Mouse (Mus musculus): ENCODE measurements around the gene Tas1r2. TPM values are rescaled to one million over a fixed set of nuclear protein-coding genes. Genes with fewer than 3 reads are reported as not detected.

The Tas1r2 gene
- total RNA-seq, 2 experiments from 2014 or later, result not detected

DNA sequence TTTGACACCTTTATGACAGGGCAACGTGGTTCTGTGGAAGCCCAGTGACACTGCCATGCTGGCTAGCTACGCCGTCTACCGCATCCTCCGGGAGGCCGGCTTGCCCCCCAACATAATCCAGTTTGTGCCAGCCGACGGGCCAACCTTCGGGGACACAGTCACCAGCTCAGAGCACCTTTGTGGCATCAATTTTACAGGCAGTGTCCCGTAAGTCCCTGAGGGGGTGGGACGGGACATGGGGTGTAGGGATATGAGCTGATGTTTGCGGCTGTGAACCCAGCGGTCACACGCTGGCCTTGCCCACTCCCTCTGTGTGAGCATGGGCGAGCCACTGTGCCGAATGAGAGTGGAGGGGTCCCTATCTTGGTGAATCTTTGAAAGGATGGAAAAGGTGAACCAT, 15.0 kb upstream of the Tas1r2 start:
- DNase-seq (ENCODE audit: low spot score in 2 of 2), result no peak

DNA sequence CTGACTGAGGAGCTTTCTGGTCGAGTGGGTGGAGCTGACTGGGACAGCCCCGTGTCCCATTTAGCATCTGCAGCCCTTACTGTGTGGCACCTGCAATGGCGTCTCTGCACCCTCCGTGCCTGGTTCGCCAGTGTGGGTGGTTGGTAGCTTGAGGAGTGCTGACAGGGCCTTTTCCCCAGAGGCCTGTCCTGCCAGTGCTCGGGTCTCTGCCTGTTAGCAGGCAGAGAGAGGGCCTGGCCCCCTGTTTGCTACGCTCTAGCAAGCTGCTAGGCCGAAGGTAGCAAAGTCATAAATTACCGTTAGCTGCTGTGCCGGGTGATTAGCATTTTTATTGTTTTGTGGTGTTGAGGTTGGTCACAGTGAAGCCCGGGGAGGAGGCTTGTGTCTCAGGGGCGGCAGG, 13.5 kb upstream of the Tas1r2 start:
- DNase-seq (ENCODE audit: low spot score in 2 of 2), result no peak

DNA sequence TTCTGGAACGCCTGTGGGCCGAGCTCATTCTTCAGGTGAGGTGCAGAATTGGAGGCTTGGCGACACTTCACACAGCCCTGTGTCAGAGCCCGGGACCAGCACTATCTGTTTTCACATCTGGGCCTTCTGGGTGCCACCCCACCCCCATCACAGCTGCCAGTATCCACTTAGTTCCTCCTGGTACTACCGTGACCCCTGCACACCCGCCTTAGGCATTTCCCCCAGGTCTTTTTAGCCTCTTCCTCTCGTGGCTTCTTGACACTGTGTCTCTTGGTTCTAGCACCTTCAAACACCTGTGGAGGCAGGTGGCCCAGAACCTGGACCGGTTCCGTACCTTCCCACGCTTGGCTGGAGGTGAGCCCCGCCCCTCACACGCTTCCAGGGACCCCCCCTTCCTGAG, 13.0 kb upstream of the Tas1r2 start:
- no peak for DNase-seq (ENCODE audit: low spot score in 2 of 2)

DNA sequence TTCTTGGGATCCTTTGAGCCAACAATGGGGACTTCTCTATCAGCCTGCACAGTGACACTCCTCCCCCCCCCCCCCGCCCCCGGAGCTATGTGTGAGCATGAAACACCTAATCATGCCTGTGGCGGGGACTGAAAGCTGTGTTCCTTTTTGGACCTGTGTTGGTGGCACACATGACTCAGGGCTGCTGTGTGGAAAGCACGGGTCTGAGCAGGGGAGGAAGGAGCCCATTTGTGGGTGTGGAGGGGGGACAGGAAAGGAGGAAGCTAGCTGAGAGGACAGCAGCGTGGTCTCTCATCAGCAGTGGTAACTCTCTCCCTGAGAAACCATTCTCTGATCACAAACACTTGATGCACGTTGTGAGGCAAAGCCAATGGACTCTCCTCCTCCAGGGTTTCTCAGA, 12.6 kb upstream of the Tas1r2 start:
- DNase-seq (ENCODE audit: low spot score in 2 of 2), result no peak

DNA sequence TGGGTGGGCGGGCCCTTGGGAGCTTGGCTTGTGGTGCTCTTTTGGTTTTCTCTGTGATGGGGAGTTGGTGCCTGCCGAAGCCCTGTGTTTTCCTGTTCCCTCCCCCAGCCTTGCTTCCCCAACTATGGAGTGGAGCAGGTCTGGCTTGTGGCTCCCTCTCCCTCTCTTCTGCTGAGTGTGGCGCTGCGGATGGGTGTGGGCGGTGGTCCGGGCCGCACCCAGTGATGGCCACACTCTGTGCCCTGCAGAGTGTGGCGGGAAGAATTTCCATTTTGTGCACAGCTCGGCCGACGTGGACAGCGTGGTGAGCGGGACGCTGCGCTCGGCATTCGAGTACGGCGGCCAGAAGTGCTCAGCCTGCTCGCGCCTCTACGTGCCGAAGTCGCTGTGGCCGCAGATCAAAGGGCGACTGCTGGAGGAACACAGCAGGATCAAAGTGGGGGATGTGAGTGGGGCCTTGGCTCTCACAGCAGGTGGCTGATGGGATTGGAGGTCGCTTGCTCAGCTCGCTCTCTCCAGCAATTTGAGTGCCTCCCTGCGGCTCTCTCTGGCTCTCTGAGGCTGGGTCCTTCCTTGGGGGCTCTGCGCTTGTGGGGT, 11.4 kb upstream of the Tas1r2 start:
- DNase-seq (ENCODE audit: low spot score in 2 of 2), result no peak

DNA sequence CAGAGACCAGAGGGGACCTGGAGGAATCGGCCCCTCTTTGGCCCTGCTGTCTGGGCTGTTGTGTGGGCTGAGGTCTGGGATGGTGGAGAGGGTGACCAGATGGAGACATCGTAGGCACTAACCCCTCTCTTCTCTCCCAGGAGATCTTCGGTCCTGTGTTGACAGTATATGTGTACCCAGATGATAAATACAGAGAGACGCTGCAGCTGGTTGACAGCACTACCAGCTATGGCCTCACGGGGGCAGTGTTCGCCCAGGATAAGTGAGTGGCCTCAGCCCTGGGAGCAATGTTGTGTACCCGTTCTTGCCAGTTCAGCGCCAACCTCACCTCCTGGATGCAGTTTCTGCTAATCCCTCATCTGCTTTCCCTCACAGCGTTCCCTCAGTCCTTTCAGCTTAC, 9.4 kb upstream of the Tas1r2 start:
- peak; percentile 82 to 83 for DNase-seq (ENCODE audit: low spot score in 2 of 2)

DNA sequence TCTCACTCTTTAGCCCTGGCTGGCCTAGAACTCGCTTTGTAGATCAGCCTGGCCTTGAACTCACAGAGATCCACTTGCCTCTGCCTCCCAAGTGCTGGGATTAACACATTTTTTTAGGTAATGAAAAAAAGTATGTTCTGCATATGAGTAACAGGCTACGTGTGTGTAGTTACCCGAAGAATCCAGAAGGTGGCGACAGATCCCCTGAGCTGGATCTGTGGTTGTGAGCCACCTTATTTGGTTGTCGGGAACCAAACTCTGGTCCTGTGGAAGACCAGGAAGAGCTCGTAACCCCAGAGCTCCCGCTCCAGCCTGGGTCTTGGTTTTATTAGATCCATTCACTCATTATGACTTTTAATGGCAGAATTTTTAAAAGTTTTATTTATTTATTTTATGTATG, 6.4 kb upstream of the Tas1r2 start:
- no peak for DNase-seq (ENCODE audit: low spot score in 2 of 2)

DNA sequence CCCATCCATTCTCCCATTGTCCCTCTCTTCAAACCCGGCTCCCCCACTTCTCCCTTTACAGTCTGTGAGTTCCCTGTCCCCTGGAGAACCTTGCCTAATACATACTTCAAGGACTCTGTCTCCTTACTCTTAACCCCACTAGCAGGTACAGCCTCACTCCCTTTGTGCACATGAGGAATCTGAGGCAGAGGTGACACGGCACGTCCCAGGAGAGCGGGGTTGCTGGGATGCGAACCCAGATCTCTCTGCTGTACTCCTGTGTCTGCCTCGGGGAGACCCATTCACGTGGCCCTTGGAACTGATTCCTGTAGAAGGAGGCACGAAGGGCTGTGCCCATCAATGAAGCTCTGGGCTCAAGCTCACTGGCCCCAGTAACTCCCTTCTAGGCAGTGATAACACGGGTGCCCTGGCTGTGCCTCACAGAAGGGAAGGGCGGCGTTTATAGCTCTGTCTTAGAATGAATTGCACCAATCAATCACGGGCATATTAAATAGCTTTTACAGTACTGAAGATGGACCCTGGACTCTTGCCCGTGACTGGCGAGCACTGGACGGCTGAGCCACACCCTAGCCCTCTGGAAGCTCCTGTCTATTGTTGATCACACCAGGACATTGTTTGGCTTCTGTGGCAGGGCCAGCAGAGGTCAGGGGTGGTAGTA, 3.1 kb upstream of the Tas1r2 start:
- no peak for DNase-seq (ENCODE audit: low spot score in 2 of 2)

DNA sequence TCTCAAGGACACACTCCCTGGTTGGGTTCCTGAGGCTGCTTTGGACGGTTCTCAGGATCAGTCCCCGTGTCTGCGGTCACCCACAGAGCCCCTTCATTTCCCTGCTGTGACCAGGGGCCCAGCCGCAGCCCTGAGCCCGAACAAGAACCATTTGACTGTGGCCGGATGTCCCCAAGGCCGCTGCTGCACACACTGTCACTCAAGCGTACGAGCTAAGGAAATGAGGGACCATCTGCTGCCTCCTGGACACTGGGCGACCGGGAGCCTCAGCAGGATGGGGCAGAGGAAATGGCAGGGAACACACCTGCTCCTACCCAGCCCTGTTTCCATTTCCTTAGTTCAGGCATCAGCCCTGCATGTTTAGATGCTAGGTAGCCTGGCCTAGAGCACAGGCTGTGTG, 2.4 kb upstream of the Tas1r2 start:
- DNase-seq (ENCODE audit: low spot score in 2 of 2), result no peak

DNA sequence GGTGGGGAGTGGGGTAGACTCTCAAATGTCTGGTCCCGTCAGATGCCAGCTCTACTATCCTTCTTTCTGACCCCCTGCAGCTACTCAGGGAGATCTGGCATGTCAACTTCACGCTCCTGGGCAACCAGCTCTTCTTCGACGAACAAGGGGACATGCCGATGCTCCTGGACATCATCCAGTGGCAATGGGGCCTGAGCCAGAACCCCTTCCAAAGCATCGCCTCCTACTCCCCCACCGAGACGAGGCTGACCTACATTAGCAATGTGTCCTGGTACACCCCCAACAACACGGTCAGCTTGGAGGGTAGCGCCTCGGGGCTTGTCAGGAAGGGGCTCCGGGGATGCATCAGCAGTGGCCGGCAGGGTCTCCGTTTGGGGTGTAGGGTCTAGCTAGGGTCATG, 8.6 kb downstream of the Tas1r2 start:
- DNase-seq (ENCODE audit: low spot score in 2 of 2), result no peak

DNA sequence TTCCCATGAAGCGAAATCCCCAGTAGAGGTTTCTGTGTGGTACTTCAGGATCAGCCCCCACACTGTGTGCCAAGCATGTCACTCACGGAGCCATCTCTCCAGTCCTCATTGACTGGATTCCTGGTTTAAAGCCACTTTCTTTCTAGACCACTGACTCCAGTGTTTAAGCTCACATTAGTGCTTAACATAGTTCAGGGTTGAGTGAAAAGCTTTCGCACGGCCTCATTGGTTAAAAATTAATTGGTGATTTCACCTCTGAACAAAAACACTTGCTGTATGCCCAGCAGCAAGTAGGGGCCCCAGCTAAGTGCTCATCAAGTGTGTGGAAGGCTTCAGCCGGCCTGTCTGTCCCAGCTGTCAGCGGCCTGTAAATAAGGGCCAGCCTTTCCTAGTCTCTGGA, 14.3 kb downstream of the Tas1r2 start:
- DNase-seq (ENCODE audit: low spot score in 2 of 2), result no peak

DNA sequence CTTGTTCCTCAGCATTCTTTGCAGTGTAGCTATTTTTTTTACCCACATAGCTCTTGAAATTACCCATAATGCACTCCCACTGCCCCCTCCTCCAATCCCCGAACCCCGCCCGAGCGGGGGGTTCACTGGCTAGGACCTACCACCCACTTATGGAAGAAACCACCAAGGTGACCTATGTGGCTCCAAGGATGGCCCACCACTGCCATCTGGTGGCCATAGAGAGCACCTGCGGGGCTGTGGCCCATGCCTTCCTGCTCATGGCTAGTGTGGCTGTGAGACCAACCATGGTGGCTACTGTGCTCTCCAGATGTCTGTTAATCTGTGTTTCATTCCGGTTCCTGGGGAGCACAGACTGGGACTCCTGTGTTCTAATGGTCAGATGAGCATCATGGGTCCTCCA, 16.5 kb downstream of the Tas1r2 start:
- peak; percentile 60 to 63 for DNase-seq (ENCODE audit: low spot score in 2 of 2)

DNA sequence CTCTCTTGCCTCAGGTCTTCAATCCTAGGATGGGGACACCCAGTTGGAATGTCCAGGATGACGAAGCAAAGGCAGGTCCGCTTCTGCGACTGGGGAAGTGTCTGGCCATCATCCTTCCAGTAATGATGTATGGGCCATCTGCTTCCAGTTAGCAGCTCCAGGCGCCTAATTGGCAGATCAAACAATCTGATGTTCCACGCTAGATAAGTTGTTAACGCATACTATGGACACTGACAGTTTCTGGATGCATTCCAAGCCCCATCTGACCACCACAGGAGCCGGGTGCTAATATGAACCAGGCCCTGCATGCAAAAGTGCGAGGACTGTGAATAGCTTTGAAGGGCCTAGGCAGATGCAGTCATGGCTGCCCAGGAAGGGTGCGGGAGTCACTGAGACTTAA, 22.4 kb downstream of the Tas1r2 start:
- DNase-seq (ENCODE audit: low spot score in 2 of 2), result no peak

DNA sequence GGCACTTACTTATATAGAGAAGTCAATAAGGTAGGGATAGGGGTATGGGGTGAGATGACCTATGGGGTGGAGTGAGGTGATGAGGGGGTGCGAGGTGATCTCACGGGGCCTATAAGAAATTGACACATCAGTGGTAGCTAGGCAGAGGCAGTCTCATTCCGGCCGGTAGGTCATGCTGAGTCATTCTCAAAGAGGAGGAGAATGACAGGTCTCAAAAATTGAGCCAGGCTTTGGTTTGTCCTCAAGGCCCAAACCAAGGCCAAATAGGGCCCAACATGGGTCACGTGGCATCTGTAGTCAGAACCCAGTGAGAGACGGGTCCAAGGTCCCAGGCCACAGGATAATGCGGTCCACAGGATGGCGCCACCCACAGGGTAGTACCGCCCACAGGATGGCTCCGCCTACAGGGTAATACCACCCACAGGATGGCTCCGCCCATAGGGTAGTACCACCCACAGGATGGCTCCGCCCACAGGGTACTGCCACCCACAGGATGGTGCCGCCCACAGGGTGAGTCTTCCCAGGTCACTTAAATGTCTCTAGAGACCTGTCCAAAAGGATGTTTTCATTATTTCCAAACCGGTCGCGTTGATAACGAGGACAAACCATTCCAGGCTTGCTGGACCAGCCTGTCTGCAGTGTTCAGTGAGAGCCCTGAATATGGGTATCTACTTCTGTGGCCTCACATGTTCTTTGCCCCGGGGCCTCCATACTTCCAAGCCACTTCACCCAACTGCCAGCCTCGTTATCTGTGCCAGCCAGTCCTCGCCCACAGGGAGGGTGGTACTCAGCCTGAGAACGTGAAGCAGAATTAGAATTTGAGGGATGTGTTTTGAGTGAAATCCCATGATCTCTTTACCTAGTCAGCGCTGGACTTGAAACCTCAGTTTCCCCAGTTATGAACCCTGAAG, 30.6 kb downstream of the Tas1r2 start:
- DNase-seq (ENCODE audit: low spot score in 2 of 2), result peak; percentile 46 to 58

DNA sequence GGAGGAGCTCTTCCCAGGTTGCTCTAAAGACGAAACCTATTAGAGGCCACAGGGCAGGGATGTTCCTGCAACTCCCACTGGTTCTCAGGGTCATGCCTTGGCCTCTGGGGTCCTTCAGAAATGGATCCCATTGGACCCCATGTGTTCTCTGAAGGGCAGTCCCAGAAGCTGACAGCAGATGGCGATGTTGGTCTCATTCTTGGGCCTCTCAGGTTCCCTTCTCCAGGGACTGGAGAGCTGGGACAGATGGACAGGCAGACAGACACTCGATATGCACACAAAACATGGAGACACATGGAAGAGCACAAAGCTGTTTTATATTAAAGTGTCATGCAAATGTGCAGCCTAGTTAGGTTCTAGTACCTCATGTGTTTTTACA, 31.3 kb downstream of the Tas1r2 start:
- peak; percentile 68 to 72 for DNase-seq (ENCODE audit: low spot score in 2 of 2)

DNA sequence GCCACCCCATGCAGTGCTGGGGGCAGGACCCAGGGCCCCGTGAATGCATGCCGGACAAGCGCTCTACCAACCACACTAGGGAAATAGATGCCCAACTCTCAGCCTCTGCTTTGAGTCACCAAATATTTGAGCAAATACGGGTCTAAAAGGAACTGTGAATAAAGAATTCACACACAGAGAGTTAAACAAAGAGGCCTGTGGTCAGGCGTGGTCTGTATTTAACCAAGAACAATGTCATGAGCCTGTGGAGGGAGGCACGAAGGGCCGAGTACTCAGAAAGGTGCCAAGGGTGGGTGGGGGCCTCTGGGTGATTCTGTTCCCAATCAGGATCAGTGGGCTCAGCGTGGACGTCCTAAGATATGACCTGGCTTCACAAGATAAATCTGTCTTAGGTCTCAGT, 34.7 kb downstream of the Tas1r2 start:
- no peak for DNase-seq (ENCODE audit: low spot score in 2 of 2)

DNA sequence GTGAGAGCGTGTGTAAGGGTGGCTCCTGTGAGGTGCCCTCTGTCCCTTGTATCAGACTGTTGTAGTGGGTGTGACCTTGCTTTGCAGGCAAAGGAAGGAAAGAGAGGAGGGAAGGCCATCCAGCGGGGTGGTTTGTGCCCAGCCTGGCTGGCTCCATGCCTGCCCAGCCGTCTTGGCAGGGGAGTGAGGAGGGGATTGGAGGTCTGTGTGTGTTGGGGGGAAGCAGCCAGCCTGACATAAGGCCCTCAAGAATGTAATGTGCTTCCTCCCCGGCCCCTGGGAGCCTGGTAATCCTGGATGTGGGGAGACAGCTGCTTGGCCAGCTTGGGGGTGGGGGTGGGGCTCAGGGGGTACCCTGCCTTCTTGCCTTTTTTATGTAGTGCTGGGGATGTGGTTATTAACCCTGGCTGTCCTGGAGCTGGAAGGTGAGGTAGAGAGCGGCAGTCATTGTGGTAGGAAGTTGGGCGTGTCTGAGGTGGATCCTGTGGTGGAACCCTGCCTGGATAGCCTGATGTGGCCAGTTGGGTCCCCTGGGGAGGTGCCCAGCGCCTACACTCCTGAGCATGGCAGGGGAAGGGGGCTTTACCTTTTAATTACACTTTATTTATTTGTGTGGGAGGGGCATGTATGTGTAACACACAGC, 36.4 kb downstream of the Tas1r2 start:
- DNase-seq (ENCODE audit: low spot score in 2 of 2), result no peak

DNA sequence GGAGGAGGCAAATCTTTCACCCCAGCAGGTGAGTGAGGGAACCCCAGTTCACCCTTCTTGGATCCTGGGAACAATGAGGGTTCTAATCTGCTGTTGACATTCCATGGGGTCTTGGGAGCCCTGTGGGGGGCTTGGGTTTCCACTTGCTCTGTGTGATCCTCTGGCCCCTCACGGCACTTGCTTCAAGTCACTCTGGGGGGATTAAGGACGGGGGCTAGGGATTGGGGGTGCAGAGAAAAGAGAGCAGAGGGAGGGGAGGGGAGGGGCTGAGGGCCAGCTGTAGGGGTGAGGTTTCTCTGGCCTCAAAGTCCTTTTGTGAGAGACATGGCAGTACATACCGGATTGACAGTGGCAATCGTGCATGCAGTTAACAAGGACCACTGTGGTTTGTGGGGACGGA, 40.0 kb downstream of the Tas1r2 start:
- no peak for DNase-seq (ENCODE audit: low spot score in 2 of 2)

DNA sequence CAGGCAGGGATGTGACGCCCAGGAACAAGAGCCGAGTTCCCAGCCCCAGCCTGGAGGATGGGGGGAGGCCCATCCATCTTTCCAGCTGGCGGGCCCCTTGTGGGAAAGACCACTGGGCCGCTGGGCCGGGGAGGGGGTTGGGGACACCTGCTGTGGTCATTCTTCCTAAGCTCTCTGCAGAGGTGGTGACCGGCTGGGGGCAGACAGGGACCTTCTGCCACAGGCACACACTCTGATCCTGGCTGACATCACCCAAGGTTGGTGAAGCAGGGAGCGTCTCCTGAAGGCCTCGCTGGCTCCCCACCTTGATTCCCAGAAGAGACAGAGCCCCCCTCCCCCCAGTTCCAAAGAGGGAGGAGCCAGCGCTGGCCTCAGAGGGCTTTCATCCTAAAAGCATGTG, 44.4 kb downstream of the Tas1r2 start:
- DNase-seq (ENCODE audit: low spot score in 2 of 2), result no peak

DNA sequence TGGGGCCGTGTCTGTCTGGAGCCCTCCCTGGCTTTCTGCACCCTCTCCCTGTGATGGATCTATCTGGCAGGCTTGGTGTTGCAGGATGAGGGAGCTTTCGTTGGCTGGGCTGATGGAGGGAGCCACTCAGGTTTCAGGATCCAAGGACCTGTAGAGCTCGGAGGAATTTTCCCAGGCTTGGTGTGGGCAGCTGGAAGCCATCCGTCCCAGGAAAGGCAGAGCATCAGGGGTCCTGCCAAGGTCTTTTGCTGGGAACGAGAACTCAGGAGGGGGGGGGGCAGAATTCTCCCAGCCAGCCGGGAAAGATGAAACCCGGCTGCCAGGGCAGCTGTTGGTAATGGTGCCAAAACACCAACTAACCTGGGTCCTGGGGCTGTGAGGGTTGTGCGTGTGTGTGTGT, 45.3 kb downstream of the Tas1r2 start:
- DNase-seq (ENCODE audit: low spot score in 2 of 2), result no peak

DNA sequence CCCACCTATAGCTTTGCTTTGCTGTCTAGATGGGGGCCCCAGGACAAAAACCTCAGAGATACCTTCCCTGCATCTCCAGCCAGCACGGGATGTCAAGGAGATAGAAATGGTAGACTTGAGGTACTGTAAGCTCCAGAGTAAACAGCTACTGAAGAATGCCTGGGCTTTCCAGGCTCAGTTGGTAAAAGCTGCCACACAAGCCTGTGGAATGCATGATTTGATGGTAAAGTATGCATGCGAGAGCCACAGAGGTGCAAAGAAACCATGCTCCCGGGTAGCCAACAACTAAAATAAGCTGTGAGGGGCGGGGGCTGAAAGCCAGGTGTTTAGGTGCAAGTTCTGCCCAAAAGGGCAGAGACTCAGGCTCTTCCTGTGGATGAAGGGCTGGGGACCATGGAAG, 49.6 kb downstream of the Tas1r2 start:
- no peak for DNase-seq (ENCODE audit: low spot score in 2 of 2)

DNA sequence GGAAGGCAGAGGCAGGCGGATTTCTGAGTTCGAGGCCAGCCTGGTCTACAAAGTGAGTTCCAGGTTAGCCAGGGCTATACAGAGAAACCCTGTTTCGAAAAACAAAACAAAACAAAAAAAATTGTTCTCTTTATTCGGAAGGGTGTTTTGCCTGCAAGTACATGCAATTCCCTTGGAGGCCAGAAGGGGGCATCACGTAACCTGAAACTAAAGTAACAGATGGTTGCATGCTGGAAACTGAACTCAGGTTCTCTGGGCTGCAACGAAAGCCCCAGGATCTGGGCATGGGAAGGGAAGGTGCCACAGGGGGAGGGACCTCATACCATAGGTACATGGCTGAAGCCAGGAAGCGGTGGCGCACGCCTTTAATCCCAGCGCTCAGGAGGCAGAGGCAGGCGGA, 50.1 kb downstream of the Tas1r2 start:
- DNase-seq (ENCODE audit: low spot score in 2 of 2), result no peak
